Mouse (Mus musculus): ENCODE measurements around the gene Pcnx. TPM values are rescaled to one million over a fixed set of nuclear protein-coding genes. Genes with fewer than 3 reads are reported as not detected.

Pcnx gene
- polyA plus RNA-seq, 1 experiment from 2014 or later: 12.1 TPM

GRCm38 (mm10) chr12:81883255-81884106, 23.7 kb downstream of the Pcnx start:
- no peak overlapping the region for H3K4me2 ChIP-seq (replicated peaks)
- H3K9me3 ChIP-seq: no peaks in the 10 kb centered on the region
- H3K9ac ChIP-seq (replicated peaks): no peak overlapping the region
- no peaks in the 10 kb centered on the region for H3K36me3 ChIP-seq
- H3K4me3 ChIP-seq: no peak overlapping the region
- H3K4me1 ChIP-seq: peaks cover 13% of the 10 kb centered on the region
- 67% methylated on average over 11 of the region's 11 CpGs for WGBS
- ATAC-seq (ENCODE audit: low FRiP score, low read depth): no peak
- H3K27ac ChIP-seq (replicated peaks): no peak overlapping the region
- no peaks in the 10 kb centered on the region for H3K27me3 ChIP-seq

GRCm38 (mm10) chr12:81884107-81884398, 24.2 kb downstream of the Pcnx start:
- Histone ChIP-seq H3K4me1 (peaks cover 13% of the 10 kb centered on the region), H3K9me3 (no peaks in the 10 kb centered on the region), H3K4me3 (no peak overlapping the region), H3K27ac (replicated peaks) (no peak overlapping the region), H3K4me2 (replicated peaks) (no peak overlapping the region), H3K27me3 (no peaks in the 10 kb centered on the region), H3K36me3 (no peaks in the 10 kb centered on the region), H3K9ac (replicated peaks) (no peak overlapping the region)
- 80% methylated on average over 3 of the region's 3 CpGs for WGBS
- ATAC-seq (ENCODE audit: low FRiP score, low read depth): no peak

- Histone ChIP-seq H3K36me3 (no peaks in the 10 kb centered on the region), H3K4me1 (peaks cover 13% of the 10 kb centered on the region), H3K9me3 (no peaks in the 10 kb centered on the region), H3K27ac (replicated peaks) (no peak overlapping the region), H3K4me2 (replicated peaks) (no peak overlapping the region), H3K27me3 (no peaks in the 10 kb centered on the region), H3K9ac (replicated peaks) (no peak overlapping the region), H3K4me3 (no peak overlapping the region)
- no peak for ATAC-seq (ENCODE audit: low FRiP score, low read depth)
- 87% methylated on average over 5 of the region's 5 CpGs for WGBS
Measured at GRCm38 (mm10) chr12:81884983-81885382, 25.2 kb downstream of the Pcnx start.

GRCm38 (mm10) chr12:81885982-81886381, 26.2 kb downstream of the Pcnx start:
- Histone ChIP-seq H3K4me1 (peaks cover 13% of the 10 kb centered on the region), H3K4me2 (replicated peaks) (no peak overlapping the region), H3K27ac (replicated peaks) (no peak overlapping the region), H3K4me3 (no peak overlapping the region), H3K9me3 (no peaks in the 10 kb centered on the region), H3K27me3 (no peaks in the 10 kb centered on the region), H3K9ac (replicated peaks) (no peak overlapping the region), H3K36me3 (no peaks in the 10 kb centered on the region)
- ATAC-seq (ENCODE audit: low FRiP score, low read depth): no peak
- WGBS: 94% methylated on average over 4 of the region's 4 CpGs

- H3K36me3 ChIP-seq: no peaks in the 10 kb centered on the region
- H3K4me3 ChIP-seq: no peak overlapping the region
- H3K4me2 ChIP-seq (replicated peaks): no peak overlapping the region
- WGBS: 97% methylated on average over 5 of the region's 5 CpGs
- no peak overlapping the region for H3K27ac ChIP-seq (replicated peaks)
- H3K9me3 ChIP-seq: no peaks in the 10 kb centered on the region
- no peak for ATAC-seq (ENCODE audit: low FRiP score, low read depth)
- H3K4me1 ChIP-seq: peaks cover 8% of the 10 kb centered on the region
- H3K27me3 ChIP-seq: no peaks in the 10 kb centered on the region
- no peak overlapping the region for H3K9ac ChIP-seq (replicated peaks)
Measured at GRCm38 (mm10) chr12:81888954-81889353, 29.1 kb downstream of the Pcnx start.

GRCm38 (mm10) chr12:81891946-81892345, 32.1 kb downstream of the Pcnx start:
- no peak overlapping the region for H3K4me2 ChIP-seq (replicated peaks)
- peaks cover 4% of the 10 kb centered on the region; the same call in 1 of the 2 replicates for H3K4me1 ChIP-seq
- WGBS: 93% methylated on average over 1 of the region's 1 CpGs
- H3K27ac ChIP-seq (replicated peaks): no peak overlapping the region
- ATAC-seq (ENCODE audit: low FRiP score, low read depth): no peak
- peaks cover 11% of the 10 kb centered on the region for H3K36me3 ChIP-seq
- no peaks in the 10 kb centered on the region for H3K27me3 ChIP-seq
- no peak overlapping the region for H3K9ac ChIP-seq (replicated peaks)
- H3K9me3 ChIP-seq: no peaks in the 10 kb centered on the region
- H3K4me3 ChIP-seq: no peak overlapping the region

GRCm38 (mm10) chr12:81894311-81894710, 34.5 kb downstream of the Pcnx start:
- H3K9ac ChIP-seq (replicated peaks): no peak overlapping the region
- H3K9me3 ChIP-seq: no peaks in the 10 kb centered on the region
- ATAC-seq (ENCODE audit: low FRiP score, low read depth): no peak
- H3K4me1 ChIP-seq: peaks cover 4% of the 10 kb centered on the region; the same call in 1 of the 2 replicates
- 87% methylated on average over 5 of the region's 5 CpGs for WGBS
- H3K27me3 ChIP-seq: no peaks in the 10 kb centered on the region
- no peak overlapping the region for H3K4me2 ChIP-seq (replicated peaks)
- H3K4me3 ChIP-seq: no peak overlapping the region
- H3K27ac ChIP-seq (replicated peaks): no peak overlapping the region
- H3K36me3 ChIP-seq: peaks cover 24% of the 10 kb centered on the region

- no peak overlapping the region for H3K4me3 ChIP-seq
- H3K27me3 ChIP-seq: no peaks in the 10 kb centered on the region
- H3K9ac ChIP-seq (replicated peaks): no peak overlapping the region
- no peak overlapping the region for H3K4me2 ChIP-seq (replicated peaks)
- no peak for ATAC-seq (ENCODE audit: low FRiP score, low read depth)
- H3K27ac ChIP-seq (replicated peaks): no peak overlapping the region
- peaks cover 4% of the 10 kb centered on the region; the same call in 1 of the 2 replicates for H3K4me1 ChIP-seq
- 94% methylated on average over 6 of the region's 6 CpGs for WGBS
- no peaks in the 10 kb centered on the region for H3K9me3 ChIP-seq
- peaks cover 24% of the 10 kb centered on the region for H3K36me3 ChIP-seq
Measured at GRCm38 (mm10) chr12:81895986-81896385, 36.2 kb downstream of the Pcnx start.

- Histone ChIP-seq H3K4me2 (replicated peaks) (no peak overlapping the region), H3K27me3 (no peaks in the 10 kb centered on the region), H3K27ac (replicated peaks) (no peak overlapping the region), H3K4me1 (no peaks in the 10 kb centered on the region), H3K4me3 (no peak overlapping the region), H3K9ac (replicated peaks) (no peak overlapping the region), H3K36me3 (peaks cover 7% of the 10 kb centered on the region), H3K9me3 (no peaks in the 10 kb centered on the region)
- WGBS: 100% methylated on average over 2 of the region's 2 CpGs
- ATAC-seq (ENCODE audit: low FRiP score, low read depth): no peak
Measured at GRCm38 (mm10) chr12:81904456-81904855, 44.6 kb downstream of the Pcnx start.

- Histone ChIP-seq H3K4me3 (no peak overlapping the region), H3K27me3 (no peaks in the 10 kb centered on the region), H3K9me3 (no peaks in the 10 kb centered on the region), H3K4me1 (no peaks in the 10 kb centered on the region), H3K36me3 (peaks cover 7% of the 10 kb centered on the region), H3K27ac (replicated peaks) (no peak overlapping the region), H3K4me2 (replicated peaks) (no peak overlapping the region), H3K9ac (replicated peaks) (no peak overlapping the region)
- ATAC-seq (ENCODE audit: low FRiP score, low read depth): no peak
- 95% methylated on average over 2 of the region's 2 CpGs for WGBS
Measured at GRCm38 (mm10) chr12:81905865-81906264, 46.0 kb downstream of the Pcnx start.

- Histone ChIP-seq H3K4me3 (no peak overlapping the region), H3K4me1 (no peaks in the 10 kb centered on the region), H3K27me3 (no peaks in the 10 kb centered on the region), H3K9me3 (no peaks in the 10 kb centered on the region), H3K4me2 (replicated peaks) (no peak overlapping the region), H3K36me3 (peaks cover 7% of the 10 kb centered on the region), H3K27ac (replicated peaks) (no peak overlapping the region), H3K9ac (replicated peaks) (no peak overlapping the region)
- no peak for ATAC-seq (ENCODE audit: low FRiP score, low read depth)
- 60% methylated on average over 4 of the region's 4 CpGs for WGBS
Measured at GRCm38 (mm10) chr12:81907741-81908357, 48.0 kb downstream of the Pcnx start.

GRCm38 (mm10) chr12:81910439-81910838, 50.6 kb downstream of the Pcnx start:
- Histone ChIP-seq H3K27ac (replicated peaks) (no peak overlapping the region), H3K27me3 (no peaks in the 10 kb centered on the region), H3K36me3 (peaks cover 13% of the 10 kb centered on the region), H3K9ac (replicated peaks) (no peak overlapping the region), H3K9me3 (no peaks in the 10 kb centered on the region), H3K4me3 (no peak overlapping the region), H3K4me2 (replicated peaks) (no peak overlapping the region), H3K4me1 (no peaks in the 10 kb centered on the region)
- WGBS: 81% methylated on average over 5 of the region's 5 CpGs
- ATAC-seq (ENCODE audit: low FRiP score, low read depth): no peak

Data from midbrain, embryonic 12.5 days (tissue).